Mouse (Mus musculus): ENCODE measurements around the gene Gnai3. TPM values are rescaled to one million over a fixed set of nuclear protein-coding genes. Genes with fewer than 3 reads are reported as not detected.
A peak's percentile ranks its signal among the peaks of the same experiment; 100 is the strongest.

The Gnai3 gene
- total RNA-seq, 2 experiments from 2014 or later = 31.1 to 34.1 TPM

GRCm38 (mm10) chr3:108126327-108126726 is 19.6 kb downstream of the Gnai3 start:
- intact Hi-C loops (cut with DNase I) = no loop called here
- DNase-seq (ENCODE audit: low spot score in 2 of 2) = no peak

GRCm38 (mm10) chr3:108124131-108124530 is 21.8 kb downstream of the Gnai3 start:
- DNase-seq (ENCODE audit: low spot score in 2 of 2) = no peak
- intact Hi-C loops (cut with DNase I) = no loop called here

GRCm38 (mm10) chr3:108123242-108123641 is 22.7 kb downstream of the Gnai3 start:
- no peak for DNase-seq (ENCODE audit: low spot score in 2 of 2)
- intact Hi-C loops (cut with DNase I) = no loop called here

- intact Hi-C loops (cut with DNase I) = no loop called here
Measured at GRCm38 (mm10) chr3:108121101-108121500, 24.8 kb downstream of the Gnai3 start.

GRCm38 (mm10) chr3:108117465-108117864 is 28.5 kb downstream of the Gnai3 start:
- no peak for DNase-seq (ENCODE audit: low spot score in 2 of 2)
- intact Hi-C loops (cut with DNase I) = no loop called here

More at GRCm38 (mm10) chr3:108121101-108121500, 24.8 kb downstream of the Gnai3 start:
- DNase-seq (ENCODE audit: low spot score in 2 of 2) = no peak

- intact Hi-C loops (cut with DNase I) = no loop called here
- DNase-seq (ENCODE audit: low spot score in 2 of 2) = no peak
Measured at GRCm38 (mm10) chr3:108113591-108114289, 32.2 kb downstream of the Gnai3 start.

- no peak for DNase-seq (ENCODE audit: low spot score in 2 of 2)
- intact Hi-C loops (cut with DNase I) = no loop called here
Measured at GRCm38 (mm10) chr3:108112666-108113065, 33.3 kb downstream of the Gnai3 start.

GRCm38 (mm10) chr3:108112246-108112645 is 33.7 kb downstream of the Gnai3 start:
- no peak for DNase-seq (ENCODE audit: low spot score in 2 of 2)
- intact Hi-C loops (cut with DNase I) = no loop called here

GRCm38 (mm10) chr3:108111320-108111719 is 34.6 kb downstream of the Gnai3 start:
- intact Hi-C loops (cut with DNase I) = no loop called here
- no peak for DNase-seq (ENCODE audit: low spot score in 2 of 2)

GRCm38 (mm10) chr3:108105281-108105680 is 40.7 kb downstream of the Gnai3 start:
- no peak for DNase-seq (ENCODE audit: low spot score in 2 of 2)
- intact Hi-C loops (cut with DNase I) = no loop called here

- DNase-seq (ENCODE audit: low spot score in 2 of 2) = no peak
Measured at GRCm38 (mm10) chr3:108102075-108102474, 43.9 kb downstream of the Gnai3 start.

GRCm38 (mm10) chr3:108101594-108101993 is 44.4 kb downstream of the Gnai3 start:
- peak in 1 of 2 experiments; percentile 39 for DNase-seq (ENCODE audit: low spot score in 2 of 2)
- intact Hi-C loops (cut with DNase I) = no loop called here

More at GRCm38 (mm10) chr3:108102075-108102474, 43.9 kb downstream of the Gnai3 start:
- intact Hi-C loops (cut with DNase I) = no loop called here

GRCm38 (mm10) chr3:108098316-108098715 is 47.6 kb downstream of the Gnai3 start:
- intact Hi-C loops (cut with DNase I) = no loop called here
- no peak for DNase-seq (ENCODE audit: low spot score in 2 of 2)

- DNase-seq (ENCODE audit: low spot score in 2 of 2) = no peak
Measured at GRCm38 (mm10) chr3:108097656-108098055, 48.3 kb downstream of the Gnai3 start.

GRCm38 (mm10) chr3:108096726-108097125 is 49.2 kb downstream of the Gnai3 start:
- intact Hi-C loops (cut with DNase I) = no loop called here
- DNase-seq (ENCODE audit: low spot score in 2 of 2) = no peak

More at GRCm38 (mm10) chr3:108097656-108098055, 48.3 kb downstream of the Gnai3 start:
- intact Hi-C loops (cut with DNase I) = no loop called here

- intact Hi-C loops (cut with DNase I) = no loop called here
- no peak for DNase-seq (ENCODE audit: low spot score in 2 of 2)
Measured at GRCm38 (mm10) chr3:108096226-108096625, 49.7 kb downstream of the Gnai3 start.

- intact Hi-C loops (cut with DNase I) = no loop called here
- DNase-seq (ENCODE audit: low spot score in 2 of 2) = no peak
Measured at GRCm38 (mm10) chr3:108094976-108095760, 50.8 kb downstream of the Gnai3 start.

- DNase-seq (ENCODE audit: low spot score in 2 of 2) = no peak
- intact Hi-C loops (cut with DNase I) = no loop called here
Measured at GRCm38 (mm10) chr3:108094146-108094545, 51.8 kb downstream of the Gnai3 start.

- DNase-seq (ENCODE audit: low spot score in 2 of 2) = no peak
- intact Hi-C loops (cut with DNase I) = no loop called here
Measured at GRCm38 (mm10) chr3:108093306-108093705, 52.6 kb downstream of the Gnai3 start.

- no peak for DNase-seq (ENCODE audit: low spot score in 2 of 2)
- intact Hi-C loops (cut with DNase I) = no loop called here
Measured at GRCm38 (mm10) chr3:108092536-108093115, 53.3 kb downstream of the Gnai3 start, which contains the start of gene Gnat2. Gene Gnat2, plus strand, starts transcription at chr3:108092789.

Data from left cerebral cortex, postnatal 14 days (tissue).